Mouse (Mus musculus): ENCODE measurements around the gene Sdk1. TPM values are rescaled to one million over a fixed set of nuclear protein-coding genes. Genes with fewer than 3 reads are reported as not detected.

Sdk1 gene
- polyA plus RNA-seq, 1 experiment from 2014 or later: 1.3 TPM

DNA sequence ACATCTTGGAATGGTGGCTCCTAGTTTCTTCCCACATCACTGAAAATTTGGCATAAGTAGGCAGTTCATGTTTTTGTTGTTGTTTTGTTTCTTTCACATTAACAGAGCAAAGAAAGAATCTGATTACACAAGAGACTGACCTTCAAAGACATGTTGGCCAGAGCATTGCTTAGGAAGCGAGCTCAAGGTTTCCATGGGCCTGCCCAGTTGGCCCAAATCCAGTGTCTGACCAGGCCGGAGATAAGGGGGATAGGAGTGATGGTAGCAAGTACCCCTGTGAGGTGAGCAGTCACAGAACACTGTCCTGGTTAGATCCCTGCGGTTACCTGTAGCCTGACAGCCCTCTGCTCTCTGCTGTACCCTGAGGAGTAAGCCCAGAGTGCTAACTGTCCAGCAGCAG is 122.7 kb downstream of the Sdk1 start:
- H3K9me3 ChIP-seq (replicated peaks; ENCODE audit: control insufficient read depth, low read length): no peaks in the 10 kb centered on the region
- H3K4me1 ChIP-seq (ENCODE audit: control insufficient read depth, insufficient read depth, low read length): peaks cover 8% of the 10 kb centered on the region
- no peaks in the 10 kb centered on the region for H3K36me3 ChIP-seq (ENCODE audit: control insufficient read depth, insufficient read depth)
- no peak overlapping the region for H3K4me3 ChIP-seq (ENCODE audit: low read length)
- ATAC-seq (replicated peaks; ENCODE audit: extremely low read depth, insufficient read depth, low FRiP score): no peak
- no peak overlapping the region for H3K4me2 ChIP-seq (ENCODE audit: low read depth, low read length)
- H3K27ac ChIP-seq (ENCODE audit: low read length): no peak overlapping the region
- WGBS: 54% methylated on average over 3 of the region's 3 CpGs
- H3K27me3 ChIP-seq (ENCODE audit: control insufficient read depth, insufficient read depth, low read length): no peaks in the 10 kb centered on the region
- H3K9ac ChIP-seq (ENCODE audit: low read length): no peak overlapping the region

DNA sequence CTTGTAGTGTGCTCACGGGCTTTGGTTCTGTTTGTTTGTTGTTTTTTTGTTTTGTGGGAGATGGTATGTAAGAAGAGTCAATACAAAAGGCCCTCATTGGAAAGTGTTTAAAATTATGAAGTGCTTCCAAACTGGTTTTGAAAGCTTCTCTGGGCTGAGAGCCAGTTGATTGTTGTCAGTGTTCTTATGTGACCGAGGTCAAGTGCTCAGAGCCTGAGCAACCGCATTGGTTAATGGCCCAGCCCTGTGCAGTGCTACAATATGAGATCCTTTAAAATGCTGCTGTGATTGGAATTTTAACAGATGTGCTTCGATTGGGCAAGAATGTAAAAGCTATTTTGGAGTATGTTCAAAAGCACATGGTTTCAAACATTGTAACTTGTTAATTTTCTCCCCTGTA is 127.3 kb downstream of the Sdk1 start:
- Histone ChIP-seq H3K27ac (ENCODE audit: low read length) (no peak overlapping the region), H3K4me3 (ENCODE audit: low read length) (no peak overlapping the region), H3K4me1 (ENCODE audit: control insufficient read depth, insufficient read depth, low read length) (peaks cover 14% of the 10 kb centered on the region), H3K27me3 (ENCODE audit: control insufficient read depth, insufficient read depth, low read length) (no peaks in the 10 kb centered on the region), H3K4me2 (ENCODE audit: low read depth, low read length) (no peak overlapping the region), H3K9me3 (replicated peaks; ENCODE audit: control insufficient read depth, low read length) (no peaks in the 10 kb centered on the region), H3K9ac (ENCODE audit: low read length) (no peak overlapping the region), H3K36me3 (ENCODE audit: control insufficient read depth, insufficient read depth) (no peaks in the 10 kb centered on the region)
- WGBS: 30% methylated on average over 4 of the region's 4 CpGs
- no peak for ATAC-seq (replicated peaks; ENCODE audit: extremely low read depth, insufficient read depth, low FRiP score)

GRCm38 (mm10) chr5:141374797-141375196 is 133.5 kb downstream of the Sdk1 start:
- Histone ChIP-seq H3K9me3 (replicated peaks; ENCODE audit: control insufficient read depth, low read length) (no peaks in the 10 kb centered on the region), H3K36me3 (ENCODE audit: control insufficient read depth, insufficient read depth) (no peaks in the 10 kb centered on the region), H3K9ac (ENCODE audit: low read length) (no peak overlapping the region), H3K27ac (ENCODE audit: low read length) (no peak overlapping the region), H3K27me3 (ENCODE audit: control insufficient read depth, insufficient read depth, low read length) (no peaks in the 10 kb centered on the region), H3K4me1 (ENCODE audit: control insufficient read depth, insufficient read depth, low read length) (peaks cover 7% of the 10 kb centered on the region; the same call in 1 of the 2 replicates), H3K4me3 (ENCODE audit: low read length) (no peak overlapping the region), H3K4me2 (ENCODE audit: low read depth, low read length) (no peak overlapping the region)
- whole genome bisulfite sequencing: 73% methylated on average over 2 of the region's 2 CpGs
- no peak for ATAC-seq (replicated peaks; ENCODE audit: extremely low read depth, insufficient read depth, low FRiP score)

GRCm38 (mm10) chr5:141379836-141380773 is 138.8 kb downstream of the Sdk1 start:
- WGBS: 62% methylated on average over 9 of the region's 9 CpGs
- H3K9ac ChIP-seq (ENCODE audit: low read length): no peak overlapping the region
- no peak overlapping the region for H3K4me3 ChIP-seq (ENCODE audit: low read length)
- H3K27ac ChIP-seq (ENCODE audit: low read length): no peak overlapping the region
- peaks cover 4% of the 10 kb centered on the region; the same call in 1 of the 2 replicates for H3K4me1 ChIP-seq (ENCODE audit: control insufficient read depth, insufficient read depth, low read length)
- no peaks in the 10 kb centered on the region for H3K36me3 ChIP-seq (ENCODE audit: control insufficient read depth, insufficient read depth)
- no peak overlapping the region for H3K4me2 ChIP-seq (ENCODE audit: low read depth, low read length)
- H3K27me3 ChIP-seq (ENCODE audit: control insufficient read depth, insufficient read depth, low read length): no peaks in the 10 kb centered on the region
- ATAC-seq (replicated peaks; ENCODE audit: extremely low read depth, insufficient read depth, low FRiP score): no peak
- H3K9me3 ChIP-seq (replicated peaks; ENCODE audit: control insufficient read depth, low read length): no peaks in the 10 kb centered on the region

DNA sequence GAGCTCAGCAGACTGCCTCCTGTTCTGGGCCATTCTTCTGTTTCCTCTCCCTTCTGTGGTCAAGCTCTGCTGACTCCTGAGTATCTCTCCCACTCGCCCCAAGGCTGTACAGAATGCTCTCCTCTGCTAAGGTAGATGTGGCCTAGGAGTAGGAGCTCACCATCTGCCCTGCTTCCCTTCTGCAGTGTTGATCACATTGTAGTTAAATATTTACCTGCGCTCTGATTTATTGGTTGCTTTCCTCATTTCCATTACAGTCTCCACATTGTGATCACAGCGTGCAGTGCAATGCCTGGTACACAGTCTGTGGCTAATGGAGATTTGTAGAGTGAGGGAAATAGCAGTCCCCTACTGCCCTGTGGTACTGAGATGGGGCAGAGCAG is 139.5 kb downstream of the Sdk1 start:
- H3K9me3 ChIP-seq (replicated peaks; ENCODE audit: control insufficient read depth, low read length): no peaks in the 10 kb centered on the region
- H3K4me2 ChIP-seq (ENCODE audit: low read depth, low read length): no peak overlapping the region
- H3K9ac ChIP-seq (ENCODE audit: low read length): no peak overlapping the region
- H3K27me3 ChIP-seq (ENCODE audit: control insufficient read depth, insufficient read depth, low read length): no peaks in the 10 kb centered on the region
- no peak overlapping the region for H3K4me3 ChIP-seq (ENCODE audit: low read length)
- no peaks in the 10 kb centered on the region for H3K36me3 ChIP-seq (ENCODE audit: control insufficient read depth, insufficient read depth)
- WGBS: 84% methylated on average over 3 of the region's 3 CpGs
- no peak overlapping the region for H3K27ac ChIP-seq (ENCODE audit: low read length)
- H3K4me1 ChIP-seq (ENCODE audit: control insufficient read depth, insufficient read depth, low read length): no peaks in the 10 kb centered on the region
- ATAC-seq (replicated peaks; ENCODE audit: extremely low read depth, insufficient read depth, low FRiP score): no peak

DNA sequence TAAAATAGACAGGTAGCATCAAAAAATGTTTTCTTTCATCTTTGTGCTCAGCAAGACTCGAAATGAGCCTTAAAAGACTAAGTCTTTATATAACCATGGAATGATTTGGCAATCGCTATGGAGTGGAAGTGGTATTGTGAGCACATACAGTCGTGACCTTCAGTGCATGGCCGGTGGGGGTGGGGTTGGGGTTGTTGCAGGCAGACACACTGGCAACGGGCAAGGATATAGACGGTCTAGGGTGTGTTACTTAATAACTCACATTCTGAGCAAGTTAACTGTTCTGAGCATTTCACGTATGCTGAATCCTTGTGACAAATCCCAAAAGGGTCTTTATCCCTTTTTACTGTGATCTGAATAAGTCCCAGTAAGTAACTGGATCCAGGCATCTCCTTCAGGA is 140.3 kb downstream of the Sdk1 start:
- Histone ChIP-seq H3K27ac (ENCODE audit: low read length) (no peak overlapping the region), H3K27me3 (ENCODE audit: control insufficient read depth, insufficient read depth, low read length) (no peaks in the 10 kb centered on the region), H3K4me3 (ENCODE audit: low read length) (no peak overlapping the region), H3K9me3 (replicated peaks; ENCODE audit: control insufficient read depth, low read length) (peaks cover 2% of the 10 kb centered on the region; the same call in 1 of the 2 replicates), H3K4me1 (ENCODE audit: control insufficient read depth, insufficient read depth, low read length) (no peaks in the 10 kb centered on the region), H3K9ac (ENCODE audit: low read length) (no peak overlapping the region), H3K36me3 (ENCODE audit: control insufficient read depth, insufficient read depth) (no peaks in the 10 kb centered on the region), H3K4me2 (ENCODE audit: low read depth, low read length) (no peak overlapping the region)
- ATAC-seq (replicated peaks; ENCODE audit: extremely low read depth, insufficient read depth, low FRiP score): no peak
- WGBS: 87% methylated on average over 7 of the region's 7 CpGs

GRCm38 (mm10) chr5:141382246-141382835 is 141.1 kb downstream of the Sdk1 start:
- Histone ChIP-seq H3K27ac (ENCODE audit: low read length) (no peak overlapping the region), H3K27me3 (ENCODE audit: control insufficient read depth, insufficient read depth, low read length) (no peaks in the 10 kb centered on the region), H3K9ac (ENCODE audit: low read length) (no peak overlapping the region), H3K4me2 (ENCODE audit: low read depth, low read length) (no peak overlapping the region), H3K9me3 (replicated peaks; ENCODE audit: control insufficient read depth, low read length) (peaks cover 2% of the 10 kb centered on the region; the same call in 1 of the 2 replicates), H3K4me3 (ENCODE audit: low read length) (no peak overlapping the region), H3K4me1 (ENCODE audit: control insufficient read depth, insufficient read depth, low read length) (no peaks in the 10 kb centered on the region), H3K36me3 (ENCODE audit: control insufficient read depth, insufficient read depth) (no peaks in the 10 kb centered on the region)
- WGBS: 84% methylated on average over 5 of the region's 5 CpGs
- ATAC-seq (replicated peaks; ENCODE audit: extremely low read depth, insufficient read depth, low FRiP score): no peak

- 62% methylated on average over 2 of the region's 2 CpGs for WGBS
- ATAC-seq (replicated peaks; ENCODE audit: extremely low read depth, insufficient read depth, low FRiP score): no peak
Observed at GRCm38 (mm10) chr5:141388451-141388850, 147.2 kb downstream of the Sdk1 start.

GRCm38 (mm10) chr5:141390541-141390940 is 149.3 kb downstream of the Sdk1 start:
- 82% methylated on average over 4 of the region's 4 CpGs for WGBS
- Histone ChIP-seq H3K4me3 (ENCODE audit: low read length) (no peak overlapping the region), H3K9me3 (replicated peaks; ENCODE audit: control insufficient read depth, low read length) (peaks cover 2% of the 10 kb centered on the region; the same call in 1 of the 2 replicates), H3K36me3 (ENCODE audit: control insufficient read depth, insufficient read depth) (no peaks in the 10 kb centered on the region), H3K27me3 (ENCODE audit: control insufficient read depth, insufficient read depth, low read length) (no peaks in the 10 kb centered on the region), H3K9ac (ENCODE audit: low read length) (no peak overlapping the region), H3K4me2 (ENCODE audit: low read depth, low read length) (no peak overlapping the region), H3K27ac (ENCODE audit: low read length) (no peak overlapping the region), H3K4me1 (ENCODE audit: control insufficient read depth, insufficient read depth, low read length) (no peaks in the 10 kb centered on the region)
- ATAC-seq (replicated peaks; ENCODE audit: extremely low read depth, insufficient read depth, low FRiP score): no peak

More at GRCm38 (mm10) chr5:141388451-141388850, 147.2 kb downstream of the Sdk1 start:
- no peak overlapping the region for H3K4me3 ChIP-seq (ENCODE audit: low read length)
- no peaks in the 10 kb centered on the region for H3K27me3 ChIP-seq (ENCODE audit: control insufficient read depth, insufficient read depth, low read length)
- H3K27ac ChIP-seq (ENCODE audit: low read length): no peak overlapping the region
- H3K4me2 ChIP-seq (ENCODE audit: low read depth, low read length): no peak overlapping the region
- H3K9ac ChIP-seq (ENCODE audit: low read length): no peak overlapping the region
- peaks cover 2% of the 10 kb centered on the region; the same call in 1 of the 2 replicates for H3K9me3 ChIP-seq (replicated peaks; ENCODE audit: control insufficient read depth, low read length)
- H3K36me3 ChIP-seq (ENCODE audit: control insufficient read depth, insufficient read depth): no peaks in the 10 kb centered on the region
- H3K4me1 ChIP-seq (ENCODE audit: control insufficient read depth, insufficient read depth, low read length): no peaks in the 10 kb centered on the region

Measured in heart, embryonic 16.5 days (tissue).